Mouse (Mus musculus) adipocyte (in vitro differentiated cells): ENCODE measurements around the gene Itpkc.
A peak's percentile ranks its signal among the peaks of the same experiment; 100 is the strongest.

Experiments
- DNase-seq: peaks from one replicate; pipeline ENCODE4 v3.0.0-alpha.2; 2016; ENCODE audit warnings: low spot score

Itpkc gene

GRCm38 (mm10) chr7:27189271-27189931 lies 39.1 kb downstream of the Itpkc start:
- no peak for DNase-seq

GRCm38 (mm10) chr7:27185986-27186385 lies 42.5 kb downstream of the Itpkc start:
- DNase-seq = no peak

- peak; percentile 26 for DNase-seq
Observed at GRCm38 (mm10) chr7:27184964-27185363, 43.5 kb downstream of the Itpkc start.

GRCm38 (mm10) chr7:27182498-27182897 lies 46.0 kb downstream of the Itpkc start:
- no peak for DNase-seq

GRCm38 (mm10) chr7:27180837-27181695 lies 47.4 kb downstream of the Itpkc start, which contains the start of the genes Gm21983 and Mia:
Gm21983 (minus strand) TSS chr7:27181086.
Mia (minus strand) TSS chr7:27181157.
- no peak for DNase-seq

GRCm38 (mm10) chr7:27180036-27180435 lies 48.4 kb downstream of the Itpkc start:
- DNase-seq = no peak

- no peak for DNase-seq
Observed at GRCm38 (mm10) chr7:27179217-27179918, 49.1 kb downstream of the Itpkc start.

- peak; percentile 98 for DNase-seq
Observed at GRCm38 (mm10) chr7:27178324-27179216, 49.9 kb downstream of the Itpkc start, which contains the start of gene Rab4b. Rab4b (minus strand) TSS chr7:27178896.

- DNase-seq = no peak
Observed at GRCm38 (mm10) chr7:27177942-27178323, 50.5 kb downstream of the Itpkc start.

- DNase-seq = no peak
Observed at GRCm38 (mm10) chr7:27174896-27175295, 53.6 kb downstream of the Itpkc start.

- no peak for DNase-seq
Observed at GRCm38 (mm10) chr7:27174496-27174895, 54.0 kb downstream of the Itpkc start.

- no peak for DNase-seq
Observed at GRCm38 (mm10) chr7:27170981-27171380, 57.5 kb downstream of the Itpkc start.

GRCm38 (mm10) chr7:27168371-27168770 lies 60.1 kb downstream of the Itpkc start:
- no peak for DNase-seq

GRCm38 (mm10) chr7:27167475-27168094 lies 60.9 kb downstream of the Itpkc start:
- no peak for DNase-seq

- peak; percentile 94 for DNase-seq
Observed at GRCm38 (mm10) chr7:27166614-27167474, 61.6 kb downstream of the Itpkc start, which contains the start of gene Egln2. Egln2 (minus strand) TSS chr7:27166802.

- DNase-seq = peak; percentile 73
Observed at GRCm38 (mm10) chr7:27166229-27166613, 62.2 kb downstream of the Itpkc start.

GRCm38 (mm10) chr7:27165696-27166095 lies 62.8 kb downstream of the Itpkc start:
- no peak for DNase-seq

GRCm38 (mm10) chr7:27165007-27165655 lies 63.3 kb downstream of the Itpkc start:
- DNase-seq = no peak
